Mouse (Mus musculus) intestine, embryonic 16.5 days (tissue): ENCODE measurements around the gene Map1s. TPM values are rescaled to one million over a fixed set of nuclear protein-coding genes. Genes with fewer than 3 reads are reported as not detected.
A peak's percentile ranks its signal among the peaks of the same experiment; 100 is the strongest.
"Not testable (repeated sequence)": the region's sequence is repeated elsewhere in the genome, so short reads cannot be mapped to it uniquely, and the experiment has no call there.

Source experiments
- ATAC-seq: fragments of 200-750 bp; cut with Nextera tagmentation; 2 replicates; pipeline ENCODE4 v1.8.0; 2017; ENCODE audit warnings: moderate TSS enrichment, moderate library complexity
- H3K27ac ChIP-seq: fragments of 300-500 bp; sonication (generic); 2 replicates; pipeline ENCODE4 v1.5.1; 2014; ENCODE audit warnings: mild to moderate bottlenecking, low read length
- H3K27me3 ChIP-seq: fragments of 300-500 bp; sonication (generic); replicated peaks from 2 replicates; pipeline ENCODE4 v1.6.1; 2014; ENCODE audit warnings: low read length, control low read depth, mixed read lengths; ENCODE audit not compliant: control insufficient read depth, insufficient read depth
- H3K36me3 ChIP-seq: fragments of 300-500 bp; sonication (generic); 2 replicates; pipeline ENCODE4 v1.6.1; 2014; ENCODE audit warnings: low read length, control low read depth; ENCODE audit not compliant: control insufficient read depth, insufficient read depth
- H3K4me1 ChIP-seq: fragments of 300-500 bp; sonication (generic); 2 replicates; pipeline ENCODE4 v1.6.1; 2014; ENCODE audit warnings: low read length, control low read depth, mixed read lengths; ENCODE audit not compliant: control insufficient read depth, insufficient read depth
- H3K4me2 ChIP-seq: fragments of 300-500 bp; sonication (generic); 2 replicates; pipeline ENCODE4 v1.6.1; 2014; ENCODE audit warnings: low read depth, low read length, control low read depth
- H3K4me3 ChIP-seq: fragments of 300-500 bp; sonication (generic); 2 replicates; pipeline ENCODE4 v1.5.1; 2014; ENCODE audit warnings: mild to moderate bottlenecking, low read length
- H3K9ac ChIP-seq: fragments of 300-500 bp; sonication (generic); 2 replicates; pipeline ENCODE4 v1.6.1; 2014; ENCODE audit warnings: low read depth, low read length
- H3K9me3 ChIP-seq: fragments of 300-500 bp; sonication (generic); 2 replicates; pipeline ENCODE4 v1.6.1; 2016; ENCODE audit warnings: low read length, control low read depth; ENCODE audit not compliant: control insufficient read depth
- WGBS: fragments of 180-500 bp; shearing (Covaris S2); extraction: QIAGEN DNeasy Blood & Tissue Kit; methylation state at CpG from one replicate; pipeline ENCODE4 v1.1.7; 2014; 5-methylcytosine and 5-hydroxymethylcytosine counted together
- polyA plus RNA-seq: library from polyadenylated mRNA; unstranded; fragments of >200 nt; fragmentation: Nextera tagmentation; extraction: Ambion mirVana; gene quantifications from 2 replicates; pipeline ENCODE4 v1.2.1, GENCODE M21; 2015

Map1s gene
- polyA plus RNA-seq, 1 experiment from 2014 or later: 32.6 TPM

- 92% methylated on average over 5 of the region's 5 CpGs for WGBS
- Histone ChIP-seq H3K36me3 (peaks cover 13% of the 10 kb centered on the region), H3K27ac (no peak overlapping the region), H3K4me1 (peaks cover 16% of the 10 kb centered on the region), H3K4me2 (no peak overlapping the region), H3K9ac (no peak overlapping the region), H3K27me3 (peaks cover 32% of the 10 kb centered on the region), H3K9me3 (no peaks in the 10 kb centered on the region), H3K4me3 (no peak overlapping the region)
- no peak for ATAC-seq
Measured at GRCm38 (mm10) chr8:70890656-70891055, 15.1 kb upstream of the Map1s start.

- no peaks in the 10 kb centered on the region for H3K9me3 ChIP-seq
- peak overlapping the region; percentile 50 for H3K4me2 ChIP-seq
- no peak overlapping the region for H3K9ac ChIP-seq
- peaks cover 13% of the 10 kb centered on the region for H3K36me3 ChIP-seq
- peak; percentile 76 for ATAC-seq
- WGBS: 10% methylated on average over 21 of the region's 21 CpGs
- peaks cover 18% of the 10 kb centered on the region for H3K4me1 ChIP-seq
- peaks cover 32% of the 10 kb centered on the region for H3K27me3 ChIP-seq
- H3K27ac ChIP-seq: no peak overlapping the region
- peak overlapping the region; percentile 38 for H3K4me3 ChIP-seq
Measured at GRCm38 (mm10) chr8:70891356-70891755, 14.4 kb upstream of the Map1s start.

GRCm38 (mm10) chr8:70892022-70892895 is 13.5 kb upstream of the Map1s start, which contains the start of gene Slc5a5:
Gene Slc5a5 (minus strand): TSS chr8:70892757.
- peaks cover 13% of the 10 kb centered on the region for H3K36me3 ChIP-seq
- peak within 1 kb of the TSS; percentile 38 for H3K4me3 ChIP-seq
- H3K27ac ChIP-seq: no peak within 1 kb of the TSS
- H3K4me2 ChIP-seq: peak within 1 kb of the TSS; percentile 50
- no peaks in the 10 kb centered on the region for H3K9me3 ChIP-seq
- peaks cover 32% of the 10 kb centered on the region for H3K27me3 ChIP-seq
- H3K9ac ChIP-seq: peak within 1 kb of the TSS; percentile 61
- WGBS: 3% methylated on average over 80 of the region's 80 CpGs
- peaks cover 18% of the 10 kb centered on the region for H3K4me1 ChIP-seq
- no peak for ATAC-seq

- peaks cover 18% of the 10 kb centered on the region for H3K4me1 ChIP-seq
- H3K36me3 ChIP-seq: peaks cover 13% of the 10 kb centered on the region
- H3K9me3 ChIP-seq: no peaks in the 10 kb centered on the region
- 30% methylated on average over 20 of the region's 20 CpGs for WGBS
- peaks cover 32% of the 10 kb centered on the region for H3K27me3 ChIP-seq
- H3K4me3 ChIP-seq: peak overlapping the region; percentile 38
- ATAC-seq: no peak
- H3K27ac ChIP-seq: no peak overlapping the region
- peak overlapping the region; percentile 61 for H3K9ac ChIP-seq
- peak overlapping the region; percentile 50 for H3K4me2 ChIP-seq
Measured at GRCm38 (mm10) chr8:70892896-70893655, 12.7 kb upstream of the Map1s start.

- WGBS: 33% methylated on average over 12 of the region's 12 CpGs
- H3K27me3 ChIP-seq: peaks cover 32% of the 10 kb centered on the region
- no peaks in the 10 kb centered on the region for H3K9me3 ChIP-seq
- H3K27ac ChIP-seq: no peak overlapping the region
- peak; percentile 17; the same call in 1 of the 2 replicates for ATAC-seq
- H3K36me3 ChIP-seq: peaks cover 13% of the 10 kb centered on the region
- H3K4me3 ChIP-seq: no peak overlapping the region
- H3K9ac ChIP-seq: no peak overlapping the region
- no peak overlapping the region for H3K4me2 ChIP-seq
- peaks cover 21% of the 10 kb centered on the region for H3K4me1 ChIP-seq
Measured at GRCm38 (mm10) chr8:70893656-70894384, 11.9 kb upstream of the Map1s start.

GRCm38 (mm10) chr8:70894385-70894720 is 11.4 kb upstream of the Map1s start:
- Histone ChIP-seq H3K4me2 (no peak overlapping the region), H3K4me3 (no peak overlapping the region), H3K9me3 (no peaks in the 10 kb centered on the region), H3K4me1 (peaks cover 21% of the 10 kb centered on the region), H3K27ac (no peak overlapping the region), H3K9ac (no peak overlapping the region), H3K36me3 (peaks cover 13% of the 10 kb centered on the region), H3K27me3 (peaks cover 32% of the 10 kb centered on the region)
- ATAC-seq: no peak
- WGBS: 66% methylated on average over 2 of the region's 2 CpGs

- Histone ChIP-seq H3K9me3 (no peaks in the 10 kb centered on the region), H3K4me1 (peaks cover 21% of the 10 kb centered on the region), H3K4me3 (no peak overlapping the region), H3K9ac (no peak overlapping the region), H3K36me3 (peaks cover 13% of the 10 kb centered on the region), H3K27ac (no peak overlapping the region), H3K4me2 (no peak overlapping the region), H3K27me3 (peaks cover 32% of the 10 kb centered on the region)
- no peak for ATAC-seq
- WGBS: 92% methylated on average over 8 of the region's 8 CpGs
Measured at GRCm38 (mm10) chr8:70894771-70895545, 10.8 kb upstream of the Map1s start.

- Histone ChIP-seq H3K4me2 (peak overlapping the region; percentile 88), H3K4me1 (peaks cover 21% of the 10 kb centered on the region), H3K9ac (peak overlapping the region; percentile 90), H3K27me3 (peaks cover 27% of the 10 kb centered on the region), H3K36me3 (peaks cover 13% of the 10 kb centered on the region), H3K4me3 (peak overlapping the region; percentile 82)
- not testable (repeated sequence) for H3K27ac ChIP-seq, ATAC-seq, H3K9me3 ChIP-seq
- WGBS: 79% methylated on average over 22 of the region's 24 CpGs
Measured at GRCm38 (mm10) chr8:70895571-70896259, 10.0 kb upstream of the Map1s start.
